Mouse (Mus musculus): ENCODE results near the gene Abcb1a. TPM values are rescaled to one million over a fixed set of nuclear protein-coding genes. Genes with fewer than 3 reads are reported as not detected.
"Not testable (repeated sequence)": the region's sequence is repeated elsewhere in the genome, so short reads cannot be mapped to it uniquely, and the experiment has no call there.

The Abcb1a gene
- polyA plus RNA-seq, 2 experiments: 0.50 to 0.74 TPM

GRCm38 (mm10) chr5:8719556-8719955, 59.7 kb downstream of the Abcb1a start:
- no peak for DNase-seq (ENCODE audit: low read depth in 3 of 3, low spot score in 3 of 3)

GRCm38 (mm10) chr5:8722224-8722623, 62.3 kb downstream of the Abcb1a start:
- H3K27ac ChIP-seq: no peak overlapping the region
- no peak overlapping the region for H3K9ac ChIP-seq (replicated peaks)
- H3K4me1 ChIP-seq (replicated peaks; ENCODE audit: control insufficient read depth in 2 of 2, insufficient read depth in 2 of 2, low read length in 1 of 2): no peaks in the 10 kb centered on the region
- WGBS (ENCODE audit: insufficient replicate concordance): 31% methylated on average over 1 of the region's 1 CpGs
- no peak overlapping the region for H3K4me2 ChIP-seq (ENCODE audit: low read depth)
- no peak overlapping the region for H3K4me3 ChIP-seq (ENCODE audit: insufficient read depth in 1 of 2, low read depth in 2 of 2, low read length in 2 of 2)
- no peaks in the 10 kb centered on the region for H3K9me3 ChIP-seq (ENCODE audit: control insufficient read depth, low read length)
- DNase-seq (ENCODE audit: low read depth in 3 of 3, low spot score in 3 of 3) (no peak), ATAC-seq (ENCODE audit: insufficient read depth) (no peak)
- TF ChIP-seq EP300 (IDR thresholded peaks at IDR 0.05; ENCODE audit: low read depth): no peak
- TF ChIP-seq CTCF (IDR thresholded peaks at IDR 0.05; ENCODE audit: low read depth): no peak
- H3K36me3 ChIP-seq (replicated peaks; ENCODE audit: control insufficient read depth, insufficient read depth, low read depth): no peaks in the 10 kb centered on the region
- H3K27me3 ChIP-seq (ENCODE audit: control insufficient read depth, insufficient read depth, low read length): no peaks in the 10 kb centered on the region

More at GRCm38 (mm10) chr5:8719556-8719955, 59.7 kb downstream of the Abcb1a start:
- H3K27me3 ChIP-seq (ENCODE audit: control insufficient read depth, insufficient read depth, low read length): no peaks in the 10 kb centered on the region
- no peak overlapping the region for H3K4me2 ChIP-seq (ENCODE audit: low read depth)
- TF ChIP-seq EP300 (IDR thresholded peaks at IDR 0.05; ENCODE audit: low read depth): no peak
- TF ChIP-seq CTCF (IDR thresholded peaks at IDR 0.05; ENCODE audit: low read depth): no peak
- H3K9ac ChIP-seq (replicated peaks): no peak overlapping the region
- no peak overlapping the region for H3K4me3 ChIP-seq (ENCODE audit: insufficient read depth in 1 of 2, low read depth in 2 of 2, low read length in 2 of 2)
- no peaks in the 10 kb centered on the region for H3K9me3 ChIP-seq (ENCODE audit: control insufficient read depth, low read length)
- H3K4me1 ChIP-seq (replicated peaks; ENCODE audit: control insufficient read depth in 2 of 2, insufficient read depth in 2 of 2, low read length in 1 of 2): no peaks in the 10 kb centered on the region
- H3K27ac ChIP-seq: no peak overlapping the region
- no peak for ATAC-seq (ENCODE audit: insufficient read depth)
- 46% methylated on average over 1 of the region's 1 CpGs for WGBS (ENCODE audit: insufficient replicate concordance)
- no peaks in the 10 kb centered on the region for H3K36me3 ChIP-seq (replicated peaks; ENCODE audit: control insufficient read depth, insufficient read depth, low read depth)

- no peaks in the 10 kb centered on the region for H3K4me1 ChIP-seq (replicated peaks; ENCODE audit: control insufficient read depth in 2 of 2, insufficient read depth in 2 of 2, low read length in 1 of 2)
- DNase-seq (ENCODE audit: low read depth in 3 of 3, low spot score in 3 of 3) (no peak), ATAC-seq (ENCODE audit: insufficient read depth) (no peak)
- 40% methylated on average over 5 of the region's 5 CpGs for WGBS (ENCODE audit: insufficient replicate concordance)
- no peaks in the 10 kb centered on the region for H3K9me3 ChIP-seq (ENCODE audit: control insufficient read depth, low read length)
- H3K9ac ChIP-seq (replicated peaks): no peak overlapping the region
- H3K27me3 ChIP-seq (ENCODE audit: control insufficient read depth, insufficient read depth, low read length): no peaks in the 10 kb centered on the region
- no peaks in the 10 kb centered on the region for H3K36me3 ChIP-seq (replicated peaks; ENCODE audit: control insufficient read depth, insufficient read depth, low read depth)
- no peak overlapping the region for H3K4me2 ChIP-seq (ENCODE audit: low read depth)
- H3K4me3 ChIP-seq (ENCODE audit: insufficient read depth in 1 of 2, low read depth in 2 of 2, low read length in 2 of 2): no peak overlapping the region
- TF ChIP-seq EP300 (IDR thresholded peaks at IDR 0.05; ENCODE audit: low read depth): no peak
- no peak overlapping the region for H3K27ac ChIP-seq
Measured at GRCm38 (mm10) chr5:8722867-8723266, 63.0 kb downstream of the Abcb1a start.

GRCm38 (mm10) chr5:8727760-8728159, 67.9 kb downstream of the Abcb1a start:
- WGBS (ENCODE audit: insufficient replicate concordance): 39% methylated on average over 4 of the region's 4 CpGs

GRCm38 (mm10) chr5:8732639-8733038, 72.8 kb downstream of the Abcb1a start:
- no peak overlapping the region for H3K4me2 ChIP-seq (ENCODE audit: low read depth)
- no peaks in the 10 kb centered on the region for H3K27me3 ChIP-seq (ENCODE audit: control insufficient read depth, insufficient read depth, low read length)
- no peak overlapping the region for H3K4me3 ChIP-seq (ENCODE audit: insufficient read depth in 1 of 2, low read depth in 2 of 2, low read length in 2 of 2)
- H3K9ac ChIP-seq (replicated peaks): no peak overlapping the region
- H3K36me3 ChIP-seq (replicated peaks; ENCODE audit: control insufficient read depth, insufficient read depth, low read depth): no peaks in the 10 kb centered on the region
- H3K4me1 ChIP-seq (replicated peaks; ENCODE audit: control insufficient read depth in 2 of 2, insufficient read depth in 2 of 2, low read length in 1 of 2): no peaks in the 10 kb centered on the region
- H3K9me3 ChIP-seq (ENCODE audit: control insufficient read depth, low read length): no peaks in the 10 kb centered on the region
- ATAC-seq (ENCODE audit: insufficient read depth) (no peak), DNase-seq (ENCODE audit: low read depth in 3 of 3, low spot score in 3 of 3) (no peak)
- no peak for TF ChIP-seq CTCF (IDR thresholded peaks at IDR 0.05; ENCODE audit: low read depth)
- no peak overlapping the region for H3K27ac ChIP-seq

More at GRCm38 (mm10) chr5:8727760-8728159, 67.9 kb downstream of the Abcb1a start:
- Histone ChIP-seq H3K27me3 (ENCODE audit: control insufficient read depth, insufficient read depth, low read length) (no peaks in the 10 kb centered on the region), H3K9me3 (ENCODE audit: control insufficient read depth, low read length) (no peaks in the 10 kb centered on the region), H3K4me2 (ENCODE audit: low read depth) (no peak overlapping the region), H3K36me3 (replicated peaks; ENCODE audit: control insufficient read depth, insufficient read depth, low read depth) (no peaks in the 10 kb centered on the region), H3K9ac (replicated peaks) (no peak overlapping the region), H3K4me3 (ENCODE audit: insufficient read depth in 1 of 2, low read depth in 2 of 2, low read length in 2 of 2) (no peak overlapping the region), H3K27ac (no peak overlapping the region), H3K4me1 (replicated peaks; ENCODE audit: control insufficient read depth in 2 of 2, insufficient read depth in 2 of 2, low read length in 1 of 2) (no peaks in the 10 kb centered on the region)
- DNase-seq (ENCODE audit: low read depth in 3 of 3, low spot score in 3 of 3) (no peak), ATAC-seq (ENCODE audit: insufficient read depth) (no peak)
- TF ChIP-seq CTCF (IDR thresholded peaks at IDR 0.05; ENCODE audit: low read depth): no peak
- TF ChIP-seq EP300 (IDR thresholded peaks at IDR 0.05; ENCODE audit: low read depth): no peak

GRCm38 (mm10) chr5:8733307-8733706, 73.4 kb downstream of the Abcb1a start:
- H3K4me3 ChIP-seq (ENCODE audit: insufficient read depth in 1 of 2, low read depth in 2 of 2, low read length in 2 of 2); DNase-seq (ENCODE audit: low read depth in 3 of 3, low spot score in 3 of 3); ATAC-seq (ENCODE audit: insufficient read depth); H3K36me3 ChIP-seq (replicated peaks; ENCODE audit: control insufficient read depth, insufficient read depth, low read depth); H3K27ac ChIP-seq; H3K4me2 ChIP-seq (ENCODE audit: low read depth); H3K27me3 ChIP-seq (ENCODE audit: control insufficient read depth, insufficient read depth, low read length); H3K4me1 ChIP-seq (replicated peaks; ENCODE audit: control insufficient read depth in 2 of 2, insufficient read depth in 2 of 2, low read length in 1 of 2); H3K9ac ChIP-seq (replicated peaks); H3K9me3 ChIP-seq (ENCODE audit: control insufficient read depth, low read length): not testable (repeated sequence)
- 72% methylated on average over 6 of the region's 10 CpGs for WGBS (ENCODE audit: insufficient replicate concordance)
